Mouse (Mus musculus): ENCODE data around the gene Gm38431. TPM values are rescaled to one million over a fixed set of nuclear protein-coding genes. Genes with fewer than 3 reads are reported as not detected.

Gm38431 gene
- polyA plus RNA-seq, 1 experiment from 2014 or later = 3.0 TPM

- no peaks in the 10 kb centered on the region for H3K9me3 ChIP-seq (ENCODE audit: low read depth, low read length)
- DNase-seq (no peak), ATAC-seq (ENCODE audit: insufficient read depth) (no peak)
- TF ChIP-seq CTCF (IDR thresholded peaks at IDR 0.05; ENCODE audit: low read depth) = no peak
- peaks cover 9% of the 10 kb centered on the region; the same call in 1 of the 2 replicates for H3K36me3 ChIP-seq (ENCODE audit: insufficient read depth)
- H3K27me3 ChIP-seq (ENCODE audit: insufficient read depth, low read length) = peaks cover 31% of the 10 kb centered on the region
- H3K27ac ChIP-seq (ENCODE audit: low read depth) = peak overlapping the region; percentile 58; the same call in 1 of the 2 replicates
- peaks cover 26% of the 10 kb centered on the region; the same call in 1 of the 2 replicates for H3K4me1 ChIP-seq (ENCODE audit: insufficient read depth)
- no peak overlapping the region; the same call in 1 of the 2 replicates for H3K9ac ChIP-seq
- H3K4me3 ChIP-seq (ENCODE audit: low read depth, low read length) = no peak overlapping the region
- peak overlapping the region; percentile 95 for H3K4me2 ChIP-seq
- 65% methylated on average over 6 of the region's 6 CpGs for WGBS
Observed at GRCm38 (mm10) chr9:21028560-21029110, 63.2 kb downstream of the Gm38431 start.

GRCm38 (mm10) chr9:21027774-21028290, 64.0 kb downstream of the Gm38431 start:
- Histone ChIP-seq H3K9ac (no peak overlapping the region), H3K36me3 (ENCODE audit: insufficient read depth) (peaks cover 9% of the 10 kb centered on the region; the same call in 1 of the 2 replicates), H3K4me3 (ENCODE audit: low read depth, low read length) (no peak overlapping the region), H3K4me1 (ENCODE audit: insufficient read depth) (peaks cover 26% of the 10 kb centered on the region; the same call in 1 of the 2 replicates), H3K4me2 (no peak overlapping the region), H3K27ac (ENCODE audit: low read depth) (no peak overlapping the region), H3K9me3 (ENCODE audit: low read depth, low read length) (no peaks in the 10 kb centered on the region), H3K27me3 (ENCODE audit: insufficient read depth, low read length) (peaks cover 23% of the 10 kb centered on the region)
- ATAC-seq (ENCODE audit: insufficient read depth) (no peak), DNase-seq (no peak)
- no peak for TF ChIP-seq CTCF (IDR thresholded peaks at IDR 0.05; ENCODE audit: low read depth)
- WGBS = 61% methylated on average over 8 of the region's 8 CpGs

GRCm38 (mm10) chr9:21026849-21027248, 64.9 kb downstream of the Gm38431 start:
- no peak for TF ChIP-seq CTCF (IDR thresholded peaks at IDR 0.05; ENCODE audit: low read depth)
- DNase-seq (no peak), ATAC-seq (ENCODE audit: insufficient read depth) (no peak)
- Histone ChIP-seq H3K27ac (ENCODE audit: low read depth) (no peak overlapping the region), H3K4me3 (ENCODE audit: low read depth, low read length) (peak overlapping the region; percentile 31), H3K36me3 (ENCODE audit: insufficient read depth) (peaks cover 9% of the 10 kb centered on the region; the same call in 1 of the 2 replicates), H3K27me3 (ENCODE audit: insufficient read depth, low read length) (peaks cover 13% of the 10 kb centered on the region), H3K9me3 (ENCODE audit: low read depth, low read length) (no peaks in the 10 kb centered on the region), H3K4me2 (peak overlapping the region; percentile 59), H3K9ac (peak overlapping the region; percentile 32; the same call in 1 of the 2 replicates), H3K4me1 (ENCODE audit: insufficient read depth) (peaks cover 21% of the 10 kb centered on the region; the same call in 1 of the 2 replicates)
- WGBS = 55% methylated on average over 12 of the region's 12 CpGs

GRCm38 (mm10) chr9:21025258-21025810, 66.5 kb downstream of the Gm38431 start:
- Histone ChIP-seq H3K27ac (ENCODE audit: low read depth) (peak overlapping the region; percentile 96), H3K4me3 (ENCODE audit: low read depth, low read length) (peak overlapping the region; percentile 31), H3K4me2 (peak overlapping the region; percentile 59), H3K9ac (peak overlapping the region; percentile 32), H3K4me1 (ENCODE audit: insufficient read depth) (peaks cover 13% of the 10 kb centered on the region; the same call in 1 of the 2 replicates), H3K36me3 (ENCODE audit: insufficient read depth) (peaks cover 11% of the 10 kb centered on the region; the same call in 1 of the 2 replicates), H3K9me3 (ENCODE audit: low read depth, low read length) (no peaks in the 10 kb centered on the region), H3K27me3 (ENCODE audit: insufficient read depth, low read length) (peaks cover 10% of the 10 kb centered on the region; the same call in 1 of the 2 replicates)
- 44% methylated on average over 19 of the region's 19 CpGs for WGBS
- ATAC-seq (ENCODE audit: insufficient read depth) (peak; percentile 52), DNase-seq (peak; percentile 68)
- TF ChIP-seq CTCF (IDR thresholded peaks at IDR 0.05; ENCODE audit: low read depth) = no peak

- TF ChIP-seq CTCF (IDR thresholded peaks at IDR 0.05; ENCODE audit: low read depth) = no peak; the same call in 1 of the 2 replicates
- no peak overlapping the region for H3K4me3 ChIP-seq (ENCODE audit: low read depth, low read length)
- no peaks in the 10 kb centered on the region for H3K9me3 ChIP-seq (ENCODE audit: low read depth, low read length)
- DNase-seq (no peak), ATAC-seq (ENCODE audit: insufficient read depth) (no peak)
- H3K9ac ChIP-seq = no peak overlapping the region
- no peak overlapping the region for H3K4me2 ChIP-seq
- no peak overlapping the region for H3K27ac ChIP-seq (ENCODE audit: low read depth)
- WGBS = 58% methylated on average over 1 of the region's 1 CpGs
- H3K4me1 ChIP-seq (ENCODE audit: insufficient read depth) = 0 out of 2 replicates have a peak, but pooled peaks cover 3% of the 10 kb centered on the region
- H3K27me3 ChIP-seq (ENCODE audit: insufficient read depth, low read length) = peaks cover 6% of the 10 kb centered on the region; the same call in 1 of the 2 replicates
- H3K36me3 ChIP-seq (ENCODE audit: insufficient read depth) = peaks cover 7% of the 10 kb centered on the region; the same call in 1 of the 2 replicates
Observed at GRCm38 (mm10) chr9:21022726-21023125, 69.1 kb downstream of the Gm38431 start.

- DNase-seq (no peak), ATAC-seq (ENCODE audit: insufficient read depth) (peak; percentile 16; the same call in 1 of the 2 replicates)
- H3K36me3 ChIP-seq (ENCODE audit: insufficient read depth) = peaks cover 4% of the 10 kb centered on the region; the same call in 1 of the 2 replicates
- TF ChIP-seq CTCF (IDR thresholded peaks at IDR 0.05; ENCODE audit: low read depth) = no peak
- H3K4me3 ChIP-seq (ENCODE audit: low read depth, low read length) = no peak overlapping the region
- no peaks in the 10 kb centered on the region for H3K9me3 ChIP-seq (ENCODE audit: low read depth, low read length)
- no peak overlapping the region for H3K4me2 ChIP-seq
- peak overlapping the region; percentile 47; the same call in 1 of the 2 replicates for H3K27ac ChIP-seq (ENCODE audit: low read depth)
- peaks cover 10% of the 10 kb centered on the region for H3K27me3 ChIP-seq (ENCODE audit: insufficient read depth, low read length)
- 0 out of 2 replicates have a peak, but pooled peaks cover 4% of the 10 kb centered on the region for H3K4me1 ChIP-seq (ENCODE audit: insufficient read depth)
- H3K9ac ChIP-seq = no peak overlapping the region
- 42% methylated on average over 6 of the region's 6 CpGs for WGBS
Observed at GRCm38 (mm10) chr9:21022288-21022687, 69.5 kb downstream of the Gm38431 start.

- no peak overlapping the region for H3K4me3 ChIP-seq (ENCODE audit: low read depth, low read length)
- WGBS = 49% methylated on average over 3 of the region's 3 CpGs
- H3K4me2 ChIP-seq = no peak overlapping the region
- TF ChIP-seq CTCF (IDR thresholded peaks at IDR 0.05; ENCODE audit: low read depth) = no peak
- peaks cover 19% of the 10 kb centered on the region for H3K27me3 ChIP-seq (ENCODE audit: insufficient read depth, low read length)
- DNase-seq (no peak), ATAC-seq (ENCODE audit: insufficient read depth) (no peak)
- no peak overlapping the region for H3K27ac ChIP-seq (ENCODE audit: low read depth)
- H3K36me3 ChIP-seq (ENCODE audit: insufficient read depth) = 0 out of 2 replicates have a peak, but pooled peaks cover 4% of the 10 kb centered on the region
- 0 out of 2 replicates have a peak, but pooled peaks cover 3% of the 10 kb centered on the region for H3K4me1 ChIP-seq (ENCODE audit: insufficient read depth)
- no peaks in the 10 kb centered on the region for H3K9me3 ChIP-seq (ENCODE audit: low read depth, low read length)
- no peak overlapping the region for H3K9ac ChIP-seq
Observed at GRCm38 (mm10) chr9:21021363-21021762, 70.4 kb downstream of the Gm38431 start.

All from lung, embryonic 14.5 days (tissue).